Mouse (Mus musculus) embryo, embryonic 11.5 days (tissue): Measurements from ENCODE around the gene Meox2.
A peak's percentile ranks its signal among the peaks of the same experiment; 100 is the strongest.
"Not testable (repeated sequence)": the region's sequence is repeated elsewhere in the genome, so short reads cannot be mapped to it uniquely, and the experiment has no call there.

Experiments used
- DNase-seq: peaks from one replicate; pipeline ENCODE4 v3.0.0-alpha.2; 2012; ENCODE audit warnings: low read depth, low spot score

Meox2 gene

GRCm38 (mm10) chr12:37108390-37108738 lies at the start of gene Meox2:
Meox2 (plus strand) TSS chr12:37108540.
- DNase-seq, result peak; percentile 70

- DNase-seq, result no peak
Observed at GRCm38 (mm10) chr12:37072636-37073035, 35.7 kb upstream of the Meox2 start.

- DNase-seq, result no peak
Observed at GRCm38 (mm10) chr12:37077308-37077707, 31.0 kb upstream of the Meox2 start.

- not testable (repeated sequence) for DNase-seq
Observed at GRCm38 (mm10) chr12:37080005-37080404, 28.3 kb upstream of the Meox2 start.

- no peak for DNase-seq
Observed at GRCm38 (mm10) chr12:37106541-37106940, 1.8 kb upstream of the Meox2 start.

GRCm38 (mm10) chr12:37107150-37107549 lies 1.2 kb upstream of the Meox2 start:
- no peak for DNase-seq

GRCm38 (mm10) chr12:37107713-37108389 lies 489 bp upstream of the Meox2 start:
- no peak for DNase-seq

GRCm38 (mm10) chr12:37108819-37109473 lies 606 bp downstream of the Meox2 start:
- DNase-seq, result peak; percentile 7

- DNase-seq, result peak; percentile 29
Observed at GRCm38 (mm10) chr12:37109474-37110012, 1.2 kb downstream of the Meox2 start.

- DNase-seq, result no peak
Observed at GRCm38 (mm10) chr12:37110977-37111376, 2.6 kb downstream of the Meox2 start.

- DNase-seq, result no peak
Observed at GRCm38 (mm10) chr12:37119246-37119645, 10.9 kb downstream of the Meox2 start.

- no peak for DNase-seq
Observed at GRCm38 (mm10) chr12:37123763-37124162, 15.4 kb downstream of the Meox2 start.

GRCm38 (mm10) chr12:37142080-37142703 lies 33.9 kb downstream of the Meox2 start:
- DNase-seq, result peak; percentile 9

GRCm38 (mm10) chr12:37143879-37144278 lies 35.5 kb downstream of the Meox2 start:
- no peak for DNase-seq

GRCm38 (mm10) chr12:37167742-37168141 lies 59.4 kb downstream of the Meox2 start:
- DNase-seq, result no peak

- no peak for DNase-seq
Observed at GRCm38 (mm10) chr12:37173324-37173723, 65.0 kb downstream of the Meox2 start.

- DNase-seq, result no peak
Observed at GRCm38 (mm10) chr12:37183689-37184088, 75.3 kb downstream of the Meox2 start.

- DNase-seq, result no peak
Observed at GRCm38 (mm10) chr12:37188940-37189488, 80.7 kb downstream of the Meox2 start.
